Mouse (Mus musculus) intestine, embryonic 16.5 days (tissue): Measurements from ENCODE around the gene Runx1. TPM values are rescaled to one million over a fixed set of nuclear protein-coding genes. Genes with fewer than 3 reads are reported as not detected.

ENCODE experiments used
- ATAC-seq: fragments of 200-750 bp; cut with Nextera tagmentation; 2 replicates; pipeline ENCODE4 v1.8.0; 2017; ENCODE audit warnings: moderate TSS enrichment, moderate library complexity
- H3K27ac ChIP-seq: fragments of 300-500 bp; sonication (generic); 2 replicates; pipeline ENCODE4 v1.5.1; 2014; ENCODE audit warnings: mild to moderate bottlenecking, low read length
- H3K27me3 ChIP-seq: fragments of 300-500 bp; sonication (generic); replicated peaks from 2 replicates; pipeline ENCODE4 v1.6.1; 2014; ENCODE audit warnings: low read length, control low read depth, mixed read lengths; ENCODE audit not compliant: control insufficient read depth, insufficient read depth
- H3K36me3 ChIP-seq: fragments of 300-500 bp; sonication (generic); 2 replicates; pipeline ENCODE4 v1.6.1; 2014; ENCODE audit warnings: low read length, control low read depth; ENCODE audit not compliant: control insufficient read depth, insufficient read depth
- H3K4me1 ChIP-seq: fragments of 300-500 bp; sonication (generic); 2 replicates; pipeline ENCODE4 v1.6.1; 2014; ENCODE audit warnings: low read length, control low read depth, mixed read lengths; ENCODE audit not compliant: control insufficient read depth, insufficient read depth
- H3K4me2 ChIP-seq: fragments of 300-500 bp; sonication (generic); 2 replicates; pipeline ENCODE4 v1.6.1; 2014; ENCODE audit warnings: low read depth, low read length, control low read depth
- H3K4me3 ChIP-seq: fragments of 300-500 bp; sonication (generic); 2 replicates; pipeline ENCODE4 v1.5.1; 2014; ENCODE audit warnings: mild to moderate bottlenecking, low read length
- H3K9ac ChIP-seq: fragments of 300-500 bp; sonication (generic); 2 replicates; pipeline ENCODE4 v1.6.1; 2014; ENCODE audit warnings: low read depth, low read length
- H3K9me3 ChIP-seq: fragments of 300-500 bp; sonication (generic); 2 replicates; pipeline ENCODE4 v1.6.1; 2016; ENCODE audit warnings: low read length, control low read depth; ENCODE audit not compliant: control insufficient read depth
- WGBS: fragments of 180-500 bp; shearing (Covaris S2); extraction: QIAGEN DNeasy Blood & Tissue Kit; methylation state at CpG from one replicate; pipeline ENCODE4 v1.1.7; 2014; 5-methylcytosine and 5-hydroxymethylcytosine counted together
- polyA plus RNA-seq: library from polyadenylated mRNA; unstranded; fragments of >200 nt; fragmentation: Nextera tagmentation; extraction: Ambion mirVana; gene quantifications from 2 replicates; pipeline ENCODE4 v1.2.1, GENCODE M21; 2015

Runx1 gene
- polyA plus RNA-seq, 1 experiment from 2014 or later, result 2.3 TPM

DNA sequence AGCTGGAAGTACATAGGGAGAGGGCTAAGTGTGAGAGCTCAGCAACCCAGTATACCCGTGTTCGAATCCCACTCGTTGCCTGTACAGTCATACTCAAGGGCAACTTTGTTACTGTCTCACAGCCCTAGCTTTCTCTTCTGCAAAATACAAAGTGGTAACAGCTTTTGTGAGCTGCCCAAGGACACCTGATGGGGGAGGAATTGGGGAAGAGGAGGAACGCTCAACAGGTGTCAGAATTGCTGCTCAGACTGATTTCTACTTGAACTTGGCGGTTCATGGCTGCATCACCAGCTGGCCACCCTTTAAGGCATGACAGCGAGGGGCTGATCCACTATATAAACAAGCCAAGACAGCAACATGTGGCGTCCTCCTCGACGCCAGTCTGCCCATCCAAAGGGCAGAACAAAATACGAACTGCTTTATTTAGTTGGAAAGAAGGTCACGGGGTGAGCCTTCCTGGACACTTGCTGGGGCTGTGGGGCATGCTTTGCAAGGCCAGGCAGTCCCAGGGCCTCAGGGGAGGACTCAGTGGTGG lies 151.0 kb downstream of the Runx1 start:
- no peaks in the 10 kb centered on the region for H3K4me1 ChIP-seq
- no peaks in the 10 kb centered on the region for H3K27me3 ChIP-seq
- no peak overlapping the region for H3K27ac ChIP-seq
- no peak overlapping the region for H3K4me3 ChIP-seq
- H3K4me2 ChIP-seq, result no peak overlapping the region
- WGBS, result 70% methylated on average over 11 of the region's 11 CpGs
- ATAC-seq, result no peak
- H3K9me3 ChIP-seq, result no peaks in the 10 kb centered on the region
- H3K36me3 ChIP-seq, result no peaks in the 10 kb centered on the region
- no peak overlapping the region for H3K9ac ChIP-seq

DNA sequence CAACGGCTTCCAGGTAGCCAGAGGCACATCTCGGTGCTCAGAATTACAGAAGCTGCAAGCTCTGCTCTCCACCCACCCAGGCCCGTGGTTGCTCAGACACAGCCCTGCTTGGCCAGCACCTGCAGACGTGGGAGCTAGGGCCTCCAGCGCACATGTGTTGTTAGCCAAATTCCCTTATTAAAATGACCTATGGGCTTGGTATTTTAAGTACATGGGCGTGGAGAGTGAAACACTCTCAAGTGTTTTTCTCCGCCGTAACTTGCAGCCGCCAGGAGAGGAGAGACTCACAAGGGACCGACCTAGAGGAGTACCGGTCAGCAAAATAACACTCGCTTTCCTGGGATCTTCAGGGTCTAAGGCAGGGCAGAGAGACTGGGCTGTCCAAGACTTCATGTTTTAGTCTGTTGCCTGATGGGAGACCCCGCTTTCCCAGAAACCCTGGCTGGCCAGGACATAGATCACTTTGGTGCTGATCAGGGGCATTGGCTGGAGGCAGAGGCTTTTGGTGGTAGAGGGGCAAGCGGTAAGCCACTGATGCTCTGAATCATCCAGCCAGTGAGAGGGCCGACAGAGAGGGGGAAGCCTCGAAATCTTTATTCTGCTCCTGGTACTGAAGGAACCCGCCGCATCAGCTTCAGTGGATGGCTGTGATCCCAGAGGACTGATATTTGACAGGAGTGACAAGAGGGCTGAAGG lies 151.7 kb downstream of the Runx1 start:
- H3K27me3 ChIP-seq, result no peaks in the 10 kb centered on the region
- no peak overlapping the region for H3K4me2 ChIP-seq
- ATAC-seq, result no peak
- H3K36me3 ChIP-seq, result no peaks in the 10 kb centered on the region
- 66% methylated on average over 18 of the region's 18 CpGs for WGBS
- H3K9ac ChIP-seq, result no peak overlapping the region
- no peaks in the 10 kb centered on the region for H3K9me3 ChIP-seq
- no peak overlapping the region for H3K27ac ChIP-seq
- no peaks in the 10 kb centered on the region for H3K4me1 ChIP-seq
- no peak overlapping the region for H3K4me3 ChIP-seq

DNA sequence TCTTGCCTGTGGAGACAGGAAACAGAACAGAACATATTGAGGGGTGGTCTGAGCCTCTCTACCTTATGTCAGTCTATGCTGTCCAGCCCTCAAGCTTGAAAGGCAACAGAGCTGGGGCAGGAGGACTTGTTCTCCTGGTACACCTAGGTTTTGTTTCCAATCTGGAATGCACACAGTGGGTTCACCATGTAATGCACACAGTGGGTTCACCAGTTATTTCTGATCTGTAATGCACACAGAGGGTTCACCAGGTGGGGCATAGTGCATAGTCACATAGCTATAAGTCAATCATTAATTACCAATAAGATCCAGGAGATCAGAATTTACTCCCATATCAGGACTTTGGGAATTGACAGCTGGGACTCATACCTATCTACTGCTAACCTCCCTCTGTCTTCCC lies 157.1 kb downstream of the Runx1 start:
- H3K9me3 ChIP-seq, result no peaks in the 10 kb centered on the region
- no peak overlapping the region for H3K9ac ChIP-seq
- ATAC-seq, result no peak
- no peak overlapping the region for H3K27ac ChIP-seq
- H3K4me2 ChIP-seq, result no peak overlapping the region
- no peaks in the 10 kb centered on the region for H3K4me1 ChIP-seq
- H3K4me3 ChIP-seq, result no peak overlapping the region
- no peaks in the 10 kb centered on the region for H3K36me3 ChIP-seq
- H3K27me3 ChIP-seq, result no peaks in the 10 kb centered on the region

- Histone ChIP-seq H3K4me2 (no peak overlapping the region), H3K27me3 (no peaks in the 10 kb centered on the region), H3K27ac (no peak overlapping the region), H3K9ac (no peak overlapping the region), H3K36me3 (no peaks in the 10 kb centered on the region), H3K4me3 (no peak overlapping the region), H3K4me1 (no peaks in the 10 kb centered on the region), H3K9me3 (no peaks in the 10 kb centered on the region)
- 57% methylated on average over 7 of the region's 7 CpGs for WGBS
- no peak for ATAC-seq
Measured at GRCm38 (mm10) chr16:92661757-92662156, 164.2 kb downstream of the Runx1 start.

- Histone ChIP-seq H3K4me2 (no peak overlapping the region), H3K36me3 (no peaks in the 10 kb centered on the region), H3K4me3 (no peak overlapping the region), H3K4me1 (no peaks in the 10 kb centered on the region), H3K27me3 (no peaks in the 10 kb centered on the region), H3K9ac (no peak overlapping the region), H3K9me3 (no peaks in the 10 kb centered on the region), H3K27ac (no peak overlapping the region)
- 79% methylated on average over 5 of the region's 5 CpGs for WGBS
- no peak for ATAC-seq
Measured at GRCm38 (mm10) chr16:92656750-92657149, 169.2 kb downstream of the Runx1 start.

GRCm38 (mm10) chr16:92654294-92654950 lies 171.5 kb downstream of the Runx1 start:
- H3K4me1 ChIP-seq, result no peaks in the 10 kb centered on the region
- no peak overlapping the region for H3K9ac ChIP-seq
- H3K4me2 ChIP-seq, result no peak overlapping the region
- no peaks in the 10 kb centered on the region for H3K27me3 ChIP-seq
- no peak overlapping the region for H3K27ac ChIP-seq
- no peaks in the 10 kb centered on the region for H3K36me3 ChIP-seq
- 61% methylated on average over 5 of the region's 5 CpGs for WGBS
- no peaks in the 10 kb centered on the region for H3K9me3 ChIP-seq
- H3K4me3 ChIP-seq, result no peak overlapping the region
- no peak for ATAC-seq

DNA sequence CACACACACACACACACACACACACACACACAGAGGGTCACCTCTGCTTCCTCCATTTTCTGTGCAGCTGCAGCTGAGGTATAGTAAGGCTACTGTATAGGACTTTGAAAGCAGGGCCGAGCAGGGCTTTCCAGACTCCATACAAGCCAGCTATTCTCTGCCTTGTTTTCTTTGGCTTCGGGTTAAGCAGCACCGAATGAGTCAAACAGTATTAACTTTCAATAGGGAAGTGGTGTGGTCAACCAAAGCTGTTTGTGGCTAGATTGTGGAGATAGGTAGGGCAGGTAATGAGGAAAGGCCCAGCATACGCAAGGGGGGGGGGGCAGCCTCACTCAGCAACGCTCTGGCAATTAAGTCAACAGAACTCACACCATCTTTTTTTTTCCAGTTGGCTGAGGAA lies 172.1 kb downstream of the Runx1 start:
- no peak overlapping the region for H3K4me2 ChIP-seq
- no peak overlapping the region for H3K9ac ChIP-seq
- H3K36me3 ChIP-seq, result no peaks in the 10 kb centered on the region
- H3K4me3 ChIP-seq, result no peak overlapping the region
- H3K27ac ChIP-seq, result no peak overlapping the region
- no peaks in the 10 kb centered on the region for H3K27me3 ChIP-seq
- 55% methylated on average over 5 of the region's 5 CpGs for WGBS
- H3K9me3 ChIP-seq, result no peaks in the 10 kb centered on the region
- no peaks in the 10 kb centered on the region for H3K4me1 ChIP-seq
- no peak for ATAC-seq

DNA sequence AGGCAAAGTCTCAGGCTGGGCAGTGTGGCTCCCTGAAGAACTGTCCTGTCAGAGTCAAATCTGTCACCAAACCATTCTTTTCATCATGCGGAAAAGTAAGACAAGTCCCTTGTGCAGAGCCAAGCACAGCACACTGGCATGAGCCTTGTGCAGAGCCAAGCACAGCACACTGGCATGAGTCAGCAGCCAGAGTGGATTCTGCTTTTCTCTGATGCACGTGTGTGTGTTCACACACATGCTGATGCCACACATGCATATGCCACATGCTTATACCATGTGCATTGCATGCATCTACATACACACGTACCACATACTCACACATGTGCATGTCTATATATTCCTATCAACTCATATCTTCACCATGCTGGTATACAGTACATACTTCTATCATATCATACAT lies 174.7 kb downstream of the Runx1 start:
- no peaks in the 10 kb centered on the region for H3K9me3 ChIP-seq
- no peaks in the 10 kb centered on the region for H3K4me1 ChIP-seq
- H3K36me3 ChIP-seq, result no peaks in the 10 kb centered on the region
- no peak overlapping the region for H3K4me3 ChIP-seq
- no peak overlapping the region for H3K4me2 ChIP-seq
- H3K9ac ChIP-seq, result no peak overlapping the region
- 91% methylated on average over 3 of the region's 3 CpGs for WGBS
- H3K27me3 ChIP-seq, result no peaks in the 10 kb centered on the region
- H3K27ac ChIP-seq, result no peak overlapping the region
- no peak for ATAC-seq

DNA sequence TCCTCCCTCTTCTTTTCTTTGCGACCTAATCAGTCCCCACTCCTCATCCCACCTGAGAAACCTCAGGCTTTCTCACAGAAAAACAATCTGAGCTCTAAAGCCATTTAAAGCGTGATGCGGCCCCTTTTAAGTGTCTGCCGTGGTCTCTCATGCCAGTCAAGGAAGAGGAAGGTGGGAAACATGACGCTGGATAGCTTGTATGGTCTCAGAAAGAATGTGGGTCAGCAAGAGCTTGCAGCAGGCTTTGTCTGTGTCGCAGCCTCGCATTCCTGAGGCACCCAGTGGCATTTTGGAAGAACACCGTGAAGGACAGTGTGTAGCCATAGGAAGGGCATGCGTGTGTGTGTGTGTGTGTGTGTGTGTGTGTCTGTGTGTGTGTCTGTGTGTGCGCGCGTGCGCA lies 179.8 kb downstream of the Runx1 start:
- Histone ChIP-seq H3K36me3 (no peaks in the 10 kb centered on the region), H3K27ac (no peak overlapping the region), H3K4me3 (no peak overlapping the region), H3K27me3 (no peaks in the 10 kb centered on the region), H3K4me2 (no peak overlapping the region), H3K4me1 (peaks cover 18% of the 10 kb centered on the region), H3K9ac (no peak overlapping the region), H3K9me3 (no peaks in the 10 kb centered on the region)
- ATAC-seq, result no peak
- WGBS, result 69% methylated on average over 13 of the region's 13 CpGs
